Mouse (Mus musculus) stomach, embryonic 16.5 days (tissue): Measurements from ENCODE around the gene Jsrp1. TPM values are rescaled to one million over a fixed set of nuclear protein-coding genes. Genes with fewer than 3 reads are reported as not detected.
A peak's percentile ranks its signal among the peaks of the same experiment; 100 is the strongest.

Experiments
- ATAC-seq: fragments of 200-750 bp; cut with Nextera tagmentation; 2 replicates; pipeline ENCODE4 v1.8.0; 2017; ENCODE audit warnings: moderate number of reproducible peaks, moderate TSS enrichment; ENCODE audit not compliant: insufficient read depth, low FRiP score
- H3K27ac ChIP-seq: fragments of 300-500 bp; sonication (generic); 2 replicates; pipeline ENCODE4 v1.5.1; 2014; ENCODE audit warnings: low read length
- H3K27me3 ChIP-seq: fragments of 300-500 bp; sonication (generic); 2 replicates; pipeline ENCODE4 v1.6.1; 2014; ENCODE audit warnings: low read length, control low read depth, mixed read lengths; ENCODE audit not compliant: control insufficient read depth, insufficient read depth
- H3K36me3 ChIP-seq: fragments of 300-500 bp; sonication (generic); 2 replicates; pipeline ENCODE4 v1.6.1; 2014; ENCODE audit warnings: low read length; ENCODE audit not compliant: control insufficient read depth, insufficient read depth
- H3K4me1 ChIP-seq: fragments of 300-500 bp; sonication (generic); 2 replicates; pipeline ENCODE4 v1.6.1; 2014; ENCODE audit warnings: low read length, control low read depth, mixed read lengths; ENCODE audit not compliant: control insufficient read depth, insufficient read depth
- H3K4me2 ChIP-seq: fragments of 300-500 bp; sonication (generic); 2 replicates; pipeline ENCODE4 v1.6.1; 2014; ENCODE audit warnings: low read depth, low read length, mixed read lengths
- H3K4me3 ChIP-seq: fragments of 300-500 bp; sonication (generic); replicated peaks from 2 replicates; pipeline ENCODE4 v1.5.1; 2014; ENCODE audit warnings: mild to moderate bottlenecking, low read length
- H3K9ac ChIP-seq: fragments of 300-500 bp; sonication (generic); 2 replicates; pipeline ENCODE4 v1.6.1; 2014; ENCODE audit warnings: low read length
- H3K9me3 ChIP-seq: fragments of 300-500 bp; sonication (generic); replicated peaks from 2 replicates; pipeline ENCODE4 v1.6.1; 2016; ENCODE audit warnings: low read length, control low read depth; ENCODE audit not compliant: control insufficient read depth
- WGBS: fragments of 180-500 bp; shearing (Covaris S2); extraction: QIAGEN DNeasy Blood & Tissue Kit; methylation state at CpG from one replicate; pipeline ENCODE4 v1.1.7; 2014; 5-methylcytosine and 5-hydroxymethylcytosine counted together
- polyA plus RNA-seq: library from polyadenylated mRNA; unstranded; fragments of >200 nt; fragmentation: Nextera tagmentation; extraction: Ambion mirVana; gene quantifications from 2 replicates; pipeline ENCODE4 v1.2.1, GENCODE M21; 2015

The Jsrp1 gene
- polyA plus RNA-seq, 1 experiment from 2014 or later: 8.4 TPM

GRCm38 (mm10) chr10:80848571-80848970 is 35.3 kb upstream of the Jsrp1 start:
- H3K36me3 ChIP-seq: peaks cover 5% of the 10 kb centered on the region; the same call in 1 of the 2 replicates
- no peak overlapping the region for H3K4me3 ChIP-seq
- peaks cover 4% of the 10 kb centered on the region; the same call in 1 of the 2 replicates for H3K4me1 ChIP-seq
- no peak overlapping the region for H3K4me2 ChIP-seq
- WGBS: 7% methylated on average over 10 of the region's 10 CpGs
- no peaks in the 10 kb centered on the region for H3K9me3 ChIP-seq
- H3K27me3 ChIP-seq: peaks cover 15% of the 10 kb centered on the region
- peak; percentile 48 for ATAC-seq
- H3K27ac ChIP-seq: no peak overlapping the region
- H3K9ac ChIP-seq: no peak overlapping the region

- WGBS: 70% methylated on average over 12 of the region's 12 CpGs
- H3K27me3 ChIP-seq: peaks cover 34% of the 10 kb centered on the region
These were observed 32.4 kb upstream of the Jsrp1 start for GRCm38 (mm10) chr10:80845732-80846131.

GRCm38 (mm10) chr10:80845055-80845693 is 31.9 kb upstream of the Jsrp1 start:
- Histone ChIP-seq H3K36me3 (no peaks in the 10 kb centered on the region), H3K27ac (no peak overlapping the region), H3K27me3 (peaks cover 34% of the 10 kb centered on the region), H3K4me1 (peaks cover 4% of the 10 kb centered on the region; the same call in 1 of the 2 replicates), H3K9me3 (no peaks in the 10 kb centered on the region), H3K4me2 (no peak overlapping the region), H3K9ac (no peak overlapping the region; the same call in 1 of the 2 replicates), H3K4me3 (no peak overlapping the region)
- 64% methylated on average over 8 of the region's 8 CpGs for WGBS
- no peak for ATAC-seq

More at GRCm38 (mm10) chr10:80845732-80846131, 32.4 kb upstream of the Jsrp1 start:
- H3K4me2 ChIP-seq: no peak overlapping the region
- H3K9me3 ChIP-seq: no peaks in the 10 kb centered on the region
- no peak overlapping the region for H3K27ac ChIP-seq
- peaks cover 4% of the 10 kb centered on the region; the same call in 1 of the 2 replicates for H3K4me1 ChIP-seq
- no peak for ATAC-seq
- H3K9ac ChIP-seq: no peak overlapping the region
- H3K4me3 ChIP-seq: no peak overlapping the region
- H3K36me3 ChIP-seq: no peaks in the 10 kb centered on the region

- ATAC-seq: no peak
- 3% methylated on average over 46 of the region's 51 CpGs for WGBS
These were observed 30.7 kb upstream of the Jsrp1 start, which contains the start of gene Lingo3 for GRCm38 (mm10) chr10:80843931-80844547. Lingo3 (minus strand) TSS chr10:80844039.

GRCm38 (mm10) chr10:80843087-80843930 is 30.0 kb upstream of the Jsrp1 start:
- 11% methylated on average over 32 of the region's 32 CpGs for WGBS
- Histone ChIP-seq H3K4me3 (peak overlapping the region; percentile 43), H3K27ac (no peak overlapping the region), H3K36me3 (no peaks in the 10 kb centered on the region), H3K4me2 (peak overlapping the region; percentile 67), H3K9me3 (no peaks in the 10 kb centered on the region), H3K27me3 (peaks cover 34% of the 10 kb centered on the region), H3K9ac (peak overlapping the region; percentile 64), H3K4me1 (peaks cover 4% of the 10 kb centered on the region; the same call in 1 of the 2 replicates)
- ATAC-seq: no peak

More at GRCm38 (mm10) chr10:80843931-80844547, 30.7 kb upstream of the Jsrp1 start, which contains the start of gene Lingo3:
- H3K9ac ChIP-seq: peak within 1 kb of the TSS; percentile 64
- peak within 1 kb of the TSS; percentile 67 for H3K4me2 ChIP-seq
- peaks cover 34% of the 10 kb centered on the region for H3K27me3 ChIP-seq
- H3K9me3 ChIP-seq: no peaks in the 10 kb centered on the region
- H3K4me3 ChIP-seq: peak within 1 kb of the TSS; percentile 43
- H3K27ac ChIP-seq: no peak within 1 kb of the TSS
- no peaks in the 10 kb centered on the region for H3K36me3 ChIP-seq
- peaks cover 4% of the 10 kb centered on the region; the same call in 1 of the 2 replicates for H3K4me1 ChIP-seq

GRCm38 (mm10) chr10:80842334-80842733 is 29.0 kb upstream of the Jsrp1 start:
- no peaks in the 10 kb centered on the region for H3K36me3 ChIP-seq
- H3K27ac ChIP-seq: no peak overlapping the region
- no peaks in the 10 kb centered on the region for H3K9me3 ChIP-seq
- H3K4me2 ChIP-seq: no peak overlapping the region
- peaks cover 37% of the 10 kb centered on the region for H3K27me3 ChIP-seq
- WGBS: 76% methylated on average over 15 of the region's 15 CpGs
- no peak overlapping the region for H3K4me3 ChIP-seq
- ATAC-seq: no peak
- H3K9ac ChIP-seq: no peak overlapping the region
- H3K4me1 ChIP-seq: peaks cover 4% of the 10 kb centered on the region; the same call in 1 of the 2 replicates

- H3K27ac ChIP-seq: no peak overlapping the region
- 77% methylated on average over 2 of the region's 2 CpGs for WGBS
- peaks cover 4% of the 10 kb centered on the region; the same call in 1 of the 2 replicates for H3K4me1 ChIP-seq
- ATAC-seq: no peak
- no peak overlapping the region for H3K4me3 ChIP-seq
- H3K27me3 ChIP-seq: peaks cover 42% of the 10 kb centered on the region
- H3K9me3 ChIP-seq: no peaks in the 10 kb centered on the region
- H3K9ac ChIP-seq: no peak overlapping the region
- no peaks in the 10 kb centered on the region for H3K36me3 ChIP-seq
- no peak overlapping the region for H3K4me2 ChIP-seq
These were observed 28.4 kb upstream of the Jsrp1 start for GRCm38 (mm10) chr10:80841685-80842084.

- Histone ChIP-seq H3K27me3 (peaks cover 58% of the 10 kb centered on the region), H3K36me3 (no peaks in the 10 kb centered on the region), H3K9me3 (no peaks in the 10 kb centered on the region), H3K9ac (no peak overlapping the region), H3K27ac (no peak overlapping the region), H3K4me2 (no peak overlapping the region), H3K4me1 (peaks cover 4% of the 10 kb centered on the region; the same call in 1 of the 2 replicates), H3K4me3 (no peak overlapping the region)
- 57% methylated on average over 6 of the region's 6 CpGs for WGBS
- no peak for ATAC-seq
These were observed 26.6 kb upstream of the Jsrp1 start for GRCm38 (mm10) chr10:80839848-80840247.
